Mouse (Mus musculus) heart, adult 2 months (tissue): ENCODE measurements at regions not wholly inside any gene's neighbourhood (a gene's known extent, or its start where the extent isn't known, plus 50 kb on each side); places are given as distances from the start of the nearest gene placed in this dataset.

Experiments used
- DNase-seq, 2 experiments: peaks; one replicate each; pipeline ENCODE4 v3.0.0; 2021
- H3K27ac ChIP-seq: fragments of 200-600 bp; 2 replicates; pipeline ENCODE4 v1.8.1; 2022
- H3K27me3 ChIP-seq: fragments of 200-500 bp; 2 replicates; pipeline ENCODE4 v1.6.1; 2012; ENCODE audit warnings: mild to moderate bottlenecking, low read length, inconsistent platforms, mixed read lengths; ENCODE audit not compliant: control insufficient read depth, insufficient read depth
- H3K36me3 ChIP-seq: fragments of 200-500 bp; 2 replicates; pipeline ENCODE4 v1.6.1; 2012; ENCODE audit warnings: low read length, inconsistent platforms; ENCODE audit not compliant: control insufficient read depth, insufficient read depth
- H3K4me1 ChIP-seq: fragments of 200-500 bp; 2 replicates; pipeline ENCODE4 v1.6.1; 2011; ENCODE audit warnings: low read length; ENCODE audit not compliant: control insufficient read depth, insufficient read depth
- H3K4me3 ChIP-seq: fragments of 200-600 bp; 2 replicates; pipeline ENCODE4 v1.8.1; 2022
- H3K79me2 ChIP-seq: fragments of 200-500 bp; replicated peaks from 2 replicates; pipeline ENCODE4 v1.6.1; 2012; ENCODE audit warnings: mild to moderate bottlenecking, inconsistent platforms, low read length, moderate library complexity, mixed read lengths; ENCODE audit not compliant: control insufficient read depth, insufficient read depth
- H3K9ac ChIP-seq: fragments of 200-500 bp; 2 replicates; pipeline ENCODE4 v1.6.1; 2012; ENCODE audit warnings: low read depth, mild to moderate bottlenecking, control low read depth, inconsistent platforms, low read length, mixed read lengths
- CTCF ChIP-seq: fragments of 200-600 bp; IDR thresholded peaks from 2 replicates; pipeline ENCODE4 v1.8.1; 2022; ENCODE audit warnings: antibody characterized with exemption, mild to moderate bottlenecking, moderate library complexity
- EP300 ChIP-seq: fragments of 200-500 bp; IDR thresholded peaks from 2 replicates; pipeline ENCODE4 v1.6.1; 2011; ENCODE audit warnings: low read depth, low read length, control low read depth; ENCODE audit not compliant: insufficient read depth
- POLR2A ChIP-seq: fragments of 200-500 bp; IDR thresholded peaks from 2 replicates; pipeline ENCODE4 v1.6.1; 2011; ENCODE audit warnings: mild to moderate bottlenecking, low read depth, low read length, control low read depth; ENCODE audit not compliant: insufficient read depth
- WGBS: fragments of 180-500 bp; shearing (Covaris S2); methylation state at CpG from one replicate; pipeline ENCODE4 v1.1.7; 2018; 5-methylcytosine and 5-hydroxymethylcytosine counted together
- intact Hi-C: fragments of 180-260 bp; cut with DNase I; formaldehyde crosslinking; loops from one replicate; pipeline ENCODE4 v1.15.1; 2025

- H3K36me3 ChIP-seq: no peaks in the 10 kb centered on the region
- no peak overlapping the region for H3K9ac ChIP-seq
- H3K27me3 ChIP-seq: no peaks in the 10 kb centered on the region
- WGBS: 66% methylated on average over 6 of the region's 6 CpGs
- no peaks in the 10 kb centered on the region for H3K4me1 ChIP-seq
- TF ChIP-seq EP300 (no peak), POLR2A (no peak), CTCF (no peak)
- H3K79me2 ChIP-seq: no peaks in the 10 kb centered on the region
- DNase-seq: no peak
- intact Hi-C loops: no loop called here
- H3K27ac ChIP-seq: no peak overlapping the region
- H3K4me3 ChIP-seq: no peak overlapping the region
These were observed 199.5 kb upstream of the Tenm3 start for GRCm38 (mm10) chr8:49043236-49043635.

- WGBS: 69% methylated on average over 5 of the region's 5 CpGs
- H3K9ac ChIP-seq: no peak overlapping the region
- H3K36me3 ChIP-seq: no peaks in the 10 kb centered on the region
- DNase-seq: no peak
- TF ChIP-seq POLR2A (no peak), EP300 (no peak), CTCF (no peak)
- H3K4me3 ChIP-seq: no peak overlapping the region
- no peaks in the 10 kb centered on the region for H3K4me1 ChIP-seq
- no peaks in the 10 kb centered on the region for H3K27me3 ChIP-seq
- intact Hi-C loops: loop anchor here (5.0 kb wide), 1 partner anchor 814 kb away; no protein-coding TSS in a partner anchor
- no peaks in the 10 kb centered on the region for H3K79me2 ChIP-seq
- no peak overlapping the region for H3K27ac ChIP-seq
These were observed 192.4 kb upstream of the Tenm3 start for GRCm38 (mm10) chr8:49035970-49036700.

GRCm38 (mm10) chr8:49035519-49035918, 191.8 kb upstream of the Tenm3 start:
- 45% methylated on average over 8 of the region's 8 CpGs for WGBS
- H3K27ac ChIP-seq: no peak overlapping the region
- peak; percentile 65 for TF ChIP-seq CTCF
- TF ChIP-seq EP300: no peak
- H3K4me1 ChIP-seq: no peaks in the 10 kb centered on the region
- H3K4me3 ChIP-seq: no peak overlapping the region
- H3K36me3 ChIP-seq: no peaks in the 10 kb centered on the region
- no peaks in the 10 kb centered on the region for H3K27me3 ChIP-seq
- intact Hi-C loops: loop anchor here (5.0 kb wide), 1 partner anchor 813 kb away; no protein-coding TSS in a partner anchor
- no peaks in the 10 kb centered on the region for H3K79me2 ChIP-seq
- DNase-seq: no peak
- H3K9ac ChIP-seq: no peak overlapping the region

- 74% methylated on average over 5 of the region's 5 CpGs for WGBS
- intact Hi-C loops: no loop called here
- Histone ChIP-seq H3K4me1 (no peaks in the 10 kb centered on the region), H3K27ac (no peak overlapping the region), H3K4me3 (no peak overlapping the region), H3K27me3 (no peaks in the 10 kb centered on the region), H3K36me3 (no peaks in the 10 kb centered on the region), H3K79me2 (no peaks in the 10 kb centered on the region), H3K9ac (no peak overlapping the region)
- TF ChIP-seq CTCF: no peak
- no peak for TF ChIP-seq POLR2A
- no peak for TF ChIP-seq EP300
- no peak for DNase-seq
These were observed 186.5 kb upstream of the Tenm3 start for GRCm38 (mm10) chr8:49030255-49030654.

GRCm38 (mm10) chr8:49017741-49018140, 174.0 kb upstream of the Tenm3 start:
- Histone ChIP-seq H3K9ac (no peak overlapping the region), H3K4me3 (no peak overlapping the region), H3K27me3 (no peaks in the 10 kb centered on the region), H3K4me1 (no peaks in the 10 kb centered on the region), H3K36me3 (no peaks in the 10 kb centered on the region), H3K79me2 (no peaks in the 10 kb centered on the region), H3K27ac (no peak overlapping the region)
- 80% methylated on average over 3 of the region's 3 CpGs for whole genome bisulfite sequencing
- intact Hi-C loops: no loop called here
- DNase-seq: no peak
- no peak for TF ChIP-seq CTCF

GRCm38 (mm10) chr8:49015701-49016100, 171.9 kb upstream of the Tenm3 start:
- no peak for TF ChIP-seq CTCF
- no peak for TF ChIP-seq EP300
- TF ChIP-seq POLR2A: no peak
- no peak for DNase-seq
- WGBS: 88% methylated on average over 7 of the region's 7 CpGs
- Histone ChIP-seq H3K9ac (no peak overlapping the region), H3K27ac (no peak overlapping the region), H3K4me1 (no peaks in the 10 kb centered on the region), H3K36me3 (no peaks in the 10 kb centered on the region), H3K4me3 (no peak overlapping the region), H3K27me3 (no peaks in the 10 kb centered on the region), H3K79me2 (no peaks in the 10 kb centered on the region)
- intact Hi-C loops: no loop called here
